Mouse (Mus musculus) intestine, postnatal 0 days (tissue): ENCODE measurements at regions not wholly inside any gene's neighbourhood (a gene's known extent, or its start where the extent isn't known, plus 50 kb on each side); places are given as distances from the start of the nearest gene placed in this dataset.

ENCODE experiments used
- ATAC-seq: fragments of 200-750 bp; cut with Nextera tagmentation; 2 replicates; pipeline ENCODE4 v1.8.0; 2017; ENCODE audit warnings: mild to moderate bottlenecking, moderate TSS enrichment, moderate library complexity
- H3K27ac ChIP-seq: fragments of 300-500 bp; sonication (generic); 2 replicates; pipeline ENCODE4 v1.5.1; 2014; ENCODE audit warnings: mild to moderate bottlenecking, low read depth, low read length, moderate library complexity
- H3K27me3 ChIP-seq: fragments of 300-500 bp; sonication (generic); replicated peaks from 2 replicates; pipeline ENCODE4 v1.6.1; 2014; ENCODE audit warnings: low read length, mixed read lengths; ENCODE audit not compliant: control insufficient read depth, insufficient read depth
- H3K36me3 ChIP-seq: fragments of 300-500 bp; sonication (generic); 2 replicates; pipeline ENCODE4 v1.6.1; 2014; ENCODE audit warnings: mild to moderate bottlenecking, moderate library complexity; ENCODE audit not compliant: control insufficient read depth, insufficient read depth
- H3K4me1 ChIP-seq: fragments of 300-500 bp; sonication (generic); replicated peaks from 2 replicates; pipeline ENCODE4 v1.6.1; 2014; ENCODE audit warnings: antibody characterized with exemption, low read length, mixed read lengths; ENCODE audit not compliant: control insufficient read depth, insufficient read depth
- H3K4me2 ChIP-seq: fragments of 300-500 bp; sonication (generic); replicated peaks from 2 replicates; pipeline ENCODE4 v1.6.1; 2014; ENCODE audit warnings: low read depth, mild to moderate bottlenecking, moderate library complexity
- H3K4me3 ChIP-seq: fragments of 300-500 bp; sonication (generic); 2 replicates; pipeline ENCODE4 v1.5.1; 2014; ENCODE audit warnings: low read depth, low read length
- H3K9ac ChIP-seq: fragments of 300-500 bp; sonication (generic); 2 replicates; pipeline ENCODE4 v1.6.1; 2014; ENCODE audit warnings: mild to moderate bottlenecking, low read depth, low read length
- H3K9me3 ChIP-seq: fragments of 300-500 bp; sonication (generic); 2 replicates; pipeline ENCODE4 v1.6.1; 2016; ENCODE audit warnings: mixed run types; ENCODE audit not compliant: control insufficient read depth
- CTCF ChIP-seq: sonication (generic); IDR thresholded peaks from 2 replicates; pipeline ENCODE4 v1.5.1; 2016; ENCODE audit warnings: low read depth, mild to moderate bottlenecking, control low read depth, antibody characterized with exemption, moderate library complexity
- WGBS: fragments of 180-500 bp; shearing (Covaris S2); extraction: QIAGEN DNeasy Blood & Tissue Kit; methylation state at CpG from one replicate; pipeline ENCODE4 v1.1.7; 2014; 5-methylcytosine and 5-hydroxymethylcytosine counted together

GRCm38 (mm10) chr11:93808431-93808830 is 77.1 kb downstream of the Utp18 start:
- no peak overlapping the region for H3K4me2 ChIP-seq
- no peaks in the 10 kb centered on the region for H3K27me3 ChIP-seq
- no peaks in the 10 kb centered on the region for H3K4me1 ChIP-seq
- WGBS, result 77% methylated on average over 12 of the region's 12 CpGs
- ATAC-seq, result no peak
- no peak overlapping the region for H3K4me3 ChIP-seq
- H3K9ac ChIP-seq, result no peak overlapping the region
- no peak overlapping the region for H3K27ac ChIP-seq
- TF ChIP-seq CTCF, result no peak
- no peaks in the 10 kb centered on the region for H3K36me3 ChIP-seq
- no peaks in the 10 kb centered on the region for H3K9me3 ChIP-seq

GRCm38 (mm10) chr11:93807205-93807604 is 78.4 kb downstream of the Utp18 start:
- no peaks in the 10 kb centered on the region for H3K27me3 ChIP-seq
- H3K27ac ChIP-seq, result no peak overlapping the region
- no peaks in the 10 kb centered on the region for H3K4me1 ChIP-seq
- H3K9me3 ChIP-seq, result no peaks in the 10 kb centered on the region
- TF ChIP-seq CTCF, result no peak
- 89% methylated on average over 2 of the region's 2 CpGs for WGBS
- H3K4me3 ChIP-seq, result no peak overlapping the region
- ATAC-seq, result no peak
- H3K36me3 ChIP-seq, result no peaks in the 10 kb centered on the region
- H3K9ac ChIP-seq, result no peak overlapping the region
- H3K4me2 ChIP-seq, result no peak overlapping the region

GRCm38 (mm10) chr11:93771143-93771940 is 114.2 kb downstream of the Utp18 start:
- 61% methylated on average over 5 of the region's 5 CpGs for WGBS
- no peak for TF ChIP-seq CTCF
- H3K4me2 ChIP-seq, result no peak overlapping the region

GRCm38 (mm10) chr11:93765961-93766360 is 119.6 kb downstream of the Utp18 start:
- no peak for ATAC-seq
- H3K9ac ChIP-seq, result no peak overlapping the region
- no peaks in the 10 kb centered on the region for H3K4me1 ChIP-seq
- no peaks in the 10 kb centered on the region for H3K36me3 ChIP-seq
- TF ChIP-seq CTCF, result no peak
- H3K27ac ChIP-seq, result no peak overlapping the region
- H3K4me2 ChIP-seq, result no peak overlapping the region
- H3K9me3 ChIP-seq, result no peaks in the 10 kb centered on the region
- H3K4me3 ChIP-seq, result no peak overlapping the region
- 91% methylated on average over 4 of the region's 4 CpGs for WGBS
- no peaks in the 10 kb centered on the region for H3K27me3 ChIP-seq

More at GRCm38 (mm10) chr11:93771143-93771940, 114.2 kb downstream of the Utp18 start:
- no peak for ATAC-seq
- H3K27me3 ChIP-seq, result no peaks in the 10 kb centered on the region
- H3K9me3 ChIP-seq, result no peaks in the 10 kb centered on the region
- H3K9ac ChIP-seq, result no peak overlapping the region
- no peak overlapping the region for H3K4me3 ChIP-seq
- H3K36me3 ChIP-seq, result no peaks in the 10 kb centered on the region
- no peaks in the 10 kb centered on the region for H3K4me1 ChIP-seq
- H3K27ac ChIP-seq, result no peak overlapping the region

GRCm38 (mm10) chr11:93762832-93763530 is 122.6 kb downstream of the Utp18 start:
- Histone ChIP-seq H3K27me3 (no peaks in the 10 kb centered on the region), H3K27ac (no peak overlapping the region), H3K9me3 (no peaks in the 10 kb centered on the region), H3K4me1 (no peaks in the 10 kb centered on the region), H3K4me3 (no peak overlapping the region), H3K4me2 (0 out of 2 replicates have a peak overlapping the region, but pooled peaks have one; percentile 9), H3K36me3 (no peaks in the 10 kb centered on the region), H3K9ac (no peak overlapping the region)
- no peak for ATAC-seq
- peak; percentile 71 for TF ChIP-seq CTCF
- 17% methylated on average over 18 of the region's 18 CpGs for WGBS

GRCm38 (mm10) chr11:93757825-93758224 is 127.7 kb downstream of the Utp18 start:
- Histone ChIP-seq H3K9ac (no peak overlapping the region), H3K4me2 (no peak overlapping the region), H3K36me3 (no peaks in the 10 kb centered on the region), H3K27ac (no peak overlapping the region), H3K27me3 (no peaks in the 10 kb centered on the region), H3K4me3 (no peak overlapping the region), H3K9me3 (no peaks in the 10 kb centered on the region), H3K4me1 (no peaks in the 10 kb centered on the region)
- ATAC-seq, result peak; percentile 49; the same call in 1 of the 2 replicates
- 70% methylated on average over 7 of the region's 7 CpGs for WGBS
- no peak for TF ChIP-seq CTCF
